Comparison of ENCODE assay signal across 11 mouse cellular contexts in genomic region chr11:33827085-33827828, GRCm38 (mm10).
DNase-seq lines count a peak whose midpoint lies in the region; ATAC-seq and TF ChIP-seq lines count a peak whose summit lies in the region.
"Had no signal": no experiment of that assay in that cellular context is flagged by ENCODE, and none has a peak within 500 bp of the region (broad histone marks: within the 10 kb centered on the region; RNA-seq: fewer than 3 reads in every experiment).

No protein-coding gene starts in this region.

- DNase-seq in kidney, adult 18-20 months: peak; percentile 6
- no peak for DNase-seq in kidney, postnatal 14 days
- DNase-seq in cerebellum, adult 2 months: peak; percentile 66 to 82
- peak; percentile 64 for DNase-seq in forebrain, postnatal 0 days
- peak; percentile 84 for DNase-seq in midbrain, postnatal 0 days (ENCODE audit: low spot score)
- DNase-seq in urinary bladder, postnatal 10 days (ENCODE audit: low spot score): no peak
- DNase-seq in adipocyte (ENCODE audit: low spot score): no peak
- DNase-seq: gastrocnemius, postnatal 36 days; heart, postnatal 14 days had no signal

- peaks cover 16% of the 10 kb centered on the region for H3K4me1 ChIP-seq in cerebellum, adult 2 months (ENCODE audit: control insufficient read depth, insufficient read depth, low read length)
- H3K4me1 ChIP-seq in forebrain, postnatal 0 days (ENCODE audit: insufficient read depth): peaks cover 18% of the 10 kb centered on the region
- H3K4me1 ChIP-seq in midbrain, postnatal 0 days (ENCODE audit: insufficient read depth, low read length): peaks cover 16% of the 10 kb centered on the region; the same call in 1 of the 2 replicates
- H3K4me1 ChIP-seq in heart, embryonic 11.5 days (ENCODE audit: control insufficient read depth, insufficient read depth, low read length): no peaks in the 10 kb centered on the region

- no peaks in the 10 kb centered on the region for H3K36me3 ChIP-seq in forebrain, postnatal 0 days (ENCODE audit: insufficient read depth)
- H3K36me3 ChIP-seq in midbrain, postnatal 0 days (ENCODE audit: insufficient read depth, low read length): no peaks in the 10 kb centered on the region
- H3K36me3 ChIP-seq in heart, embryonic 11.5 days (ENCODE audit: control insufficient read depth, insufficient read depth, low read length): no peaks in the 10 kb centered on the region

- H3K4me3 ChIP-seq in cerebellum, adult 2 months (replicated peaks; ENCODE audit: insufficient read depth, low read depth, low read length): no peak overlapping the region
- H3K4me3 ChIP-seq in forebrain, postnatal 0 days (ENCODE audit: low read depth, low read length): no peak overlapping the region
- H3K4me3 ChIP-seq in midbrain, postnatal 0 days (ENCODE audit: low read depth, low read length): no peak overlapping the region
- H3K4me3 ChIP-seq in heart, embryonic 11.5 days (ENCODE audit: low read depth, low read length): no peak overlapping the region

- H3K27ac ChIP-seq in cerebellum, adult 2 months (ENCODE audit: insufficient read depth, low read length): no peak overlapping the region
- peak overlapping the region; percentile 54 for H3K27ac ChIP-seq in forebrain, postnatal 0 days (ENCODE audit: low read depth, low read length)
- peak overlapping the region; percentile 65 for H3K27ac ChIP-seq in midbrain, postnatal 0 days (ENCODE audit: low read depth, low read length)
- H3K27ac ChIP-seq in heart, embryonic 11.5 days (ENCODE audit: low read depth, low read length): no peak overlapping the region
- H3K27ac ChIP-seq: macrophage had no signal

- TF ChIP-seq CTCF in cerebellum, adult 2 months (IDR thresholded peaks at IDR 0.05; ENCODE audit: borderline replicate concordance, insufficient read depth, low read depth, low read length): no peak
- no peak for TF ChIP-seq CTCF in forebrain, postnatal 0 days (IDR thresholded peaks at IDR 0.05; ENCODE audit: low read depth)
- no peak for TF ChIP-seq CTCF in midbrain, postnatal 0 days (IDR thresholded peaks at IDR 0.05)

- peak; percentile 74 for ATAC-seq in forebrain, postnatal 0 days
- peak; percentile 55 for ATAC-seq in midbrain, postnatal 0 days (ENCODE audit: low FRiP score)
- ATAC-seq in heart, embryonic 11.5 days (replicated peaks; ENCODE audit: insufficient number of reproducible peaks, low FRiP score, low TSS enrichment): no peak

- H3K4me2 ChIP-seq in forebrain, postnatal 0 days (ENCODE audit: low read depth): peak overlapping the region; percentile 8; the same call in 1 of the 2 replicates
- no peak overlapping the region for H3K4me2 ChIP-seq in midbrain, postnatal 0 days (ENCODE audit: low read depth, low read length, poor library complexity, severe bottlenecking)
- H3K4me2 ChIP-seq in heart, embryonic 11.5 days: no peak overlapping the region

- WGBS in cerebellum, adult 2 months: 11% methylated on average over 12 of the region's 12 CpGs
- 16% methylated on average over 12 of the region's 12 CpGs for WGBS in forebrain, postnatal 0 days
- whole genome bisulfite sequencing in midbrain, postnatal 0 days: 30% methylated on average over 12 of the region's 12 CpGs
- 56% methylated on average over 12 of the region's 12 CpGs for WGBS in heart, embryonic 11.5 days (ENCODE audit: insufficient replicate concordance)

- H3K9me3 ChIP-seq in forebrain, postnatal 0 days (ENCODE audit: low read length): no peaks in the 10 kb centered on the region
- no peaks in the 10 kb centered on the region for H3K9me3 ChIP-seq in midbrain, postnatal 0 days (ENCODE audit: low read length)
- no peaks in the 10 kb centered on the region for H3K9me3 ChIP-seq in heart, embryonic 11.5 days (replicated peaks; ENCODE audit: control insufficient read depth, low read length)

- TF ChIP-seq POLR2A in cerebellum, adult 2 months (IDR thresholded peaks at IDR 0.05; ENCODE audit: borderline replicate concordance, insufficient read depth, low read length): no peak

- H3K9ac ChIP-seq in forebrain, postnatal 0 days: peak overlapping the region; percentile 25
- H3K9ac ChIP-seq in midbrain, postnatal 0 days (replicated peaks; ENCODE audit: low read length, poor library complexity, severe bottlenecking): no peak overlapping the region
- H3K9ac ChIP-seq in heart, embryonic 11.5 days (ENCODE audit: low read depth, low read length): no peak overlapping the region

- no peaks in the 10 kb centered on the region for H3K27me3 ChIP-seq in cerebellum, adult 2 months (ENCODE audit: control insufficient read depth, insufficient read depth, low read length)
- no peaks in the 10 kb centered on the region for H3K27me3 ChIP-seq in forebrain, postnatal 0 days (ENCODE audit: insufficient read depth, low read length)
- no peaks in the 10 kb centered on the region for H3K27me3 ChIP-seq in midbrain, postnatal 0 days (ENCODE audit: insufficient read depth, low read length)
- H3K27me3 ChIP-seq in heart, embryonic 11.5 days (ENCODE audit: control insufficient read depth, insufficient read depth, low read length): no peaks in the 10 kb centered on the region

Comparison
In these comparisons a context has a peak if more than half of its experiments do, and no peak if none do; other contexts are left out.
1. DNase-seq: peak in kidney, adult 18-20 months (single experiment), cerebellum, adult 2 months (2 of 2), forebrain, postnatal 0 days (single experiment) and midbrain, postnatal 0 days (single experiment); none in kidney, postnatal 14 days (single experiment), urinary bladder, postnatal 10 days (single experiment) and adipocyte (single experiment).
2. H3K27ac ChIP-seq: peak in forebrain, postnatal 0 days (single experiment) and midbrain, postnatal 0 days (single experiment); none in cerebellum, adult 2 months (single experiment) and heart, embryonic 11.5 days (single experiment).